Mouse (Mus musculus) lung, postnatal 14 days (tissue): ENCODE measurements around the gene Eddm3b.
A peak's percentile ranks its signal among the peaks of the same experiment; 100 is the strongest.

Experiments
- DNase-seq: peaks from one replicate; pipeline ENCODE4 v3.0.0; 2021

Gene Eddm3b

GRCm38 (mm10) chr14:51113916-51114560 lies at the start of gene Eddm3b:
Gene Eddm3b, plus strand, starts transcription at chr14:51114426.
- no peak for DNase-seq

DNA sequence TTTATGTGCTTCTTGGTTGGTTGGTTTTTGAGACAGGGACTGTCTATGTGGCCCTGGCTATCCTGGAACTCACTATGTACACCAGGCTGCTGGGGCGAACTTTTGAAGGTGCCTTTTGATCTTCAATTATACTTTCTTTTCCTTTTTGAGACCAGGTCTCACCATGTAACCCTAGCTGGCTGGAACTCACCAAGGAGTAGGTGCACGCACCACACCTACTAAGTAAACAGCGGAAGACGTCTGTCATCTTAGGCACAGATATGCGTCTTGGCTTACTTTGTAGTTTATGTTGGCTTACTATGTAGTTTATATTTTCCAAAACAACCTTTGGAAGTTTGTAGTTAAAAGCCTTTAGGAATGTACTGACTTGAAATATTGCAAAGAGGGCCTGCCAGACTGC lies 45.3 kb upstream of the Eddm3b start:
- DNase-seq = no peak

- peak; percentile 67 for DNase-seq
Observed at GRCm38 (mm10) chr14:51069617-51070016, 44.6 kb upstream of the Eddm3b start.

DNA sequence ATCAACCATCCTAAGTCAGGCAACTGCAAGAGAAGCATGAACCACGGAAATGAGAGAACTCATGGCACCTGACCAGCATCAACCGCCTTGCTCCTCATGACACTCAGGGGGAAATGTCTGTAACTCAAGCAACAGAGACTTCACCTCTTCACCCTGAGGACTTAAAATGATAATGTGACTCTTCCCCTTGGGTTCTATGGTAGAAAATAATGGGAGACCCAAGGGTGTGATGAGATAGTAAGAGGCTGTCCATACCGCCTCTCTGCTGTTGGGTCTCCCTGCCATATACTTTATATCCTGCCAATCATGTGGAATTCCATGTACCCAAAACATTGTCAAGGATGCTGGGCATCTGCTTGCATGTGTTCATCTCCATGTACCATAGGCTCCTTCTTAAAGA lies 39.9 kb upstream of the Eddm3b start, which contains the start of gene Olfr750:
TSS of gene Olfr750 (minus strand) at position 101 of the 400 bp plus-strand sequence.
- no peak for DNase-seq

GRCm38 (mm10) chr14:51079180-51079579 lies 35.0 kb upstream of the Eddm3b start:
- DNase-seq = no peak

DNA sequence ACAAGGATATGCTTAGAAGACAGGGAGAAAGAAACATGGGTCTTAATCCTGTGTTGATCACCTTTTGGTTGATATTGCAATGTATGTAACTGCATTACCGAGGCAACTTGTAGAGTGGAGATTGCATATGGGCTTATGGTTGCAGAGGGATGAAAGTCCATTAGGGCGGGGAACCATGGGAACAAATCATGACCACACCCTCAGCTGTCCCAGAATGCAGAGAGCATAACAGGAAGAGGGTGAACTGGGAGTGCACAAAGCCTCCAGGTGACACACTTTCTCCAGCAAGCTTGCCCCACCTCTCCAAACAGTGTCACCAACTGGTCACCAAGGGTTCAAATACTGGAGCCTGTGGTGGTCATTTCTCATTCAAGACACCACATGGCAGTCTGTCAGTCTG lies 33.2 kb upstream of the Eddm3b start:
- no peak for DNase-seq

GRCm38 (mm10) chr14:51082599-51083581 lies 31.3 kb upstream of the Eddm3b start:
- peak; percentile 72 for DNase-seq

- no peak for DNase-seq
Observed at GRCm38 (mm10) chr14:51083805-51084204, 30.4 kb upstream of the Eddm3b start.

DNA sequence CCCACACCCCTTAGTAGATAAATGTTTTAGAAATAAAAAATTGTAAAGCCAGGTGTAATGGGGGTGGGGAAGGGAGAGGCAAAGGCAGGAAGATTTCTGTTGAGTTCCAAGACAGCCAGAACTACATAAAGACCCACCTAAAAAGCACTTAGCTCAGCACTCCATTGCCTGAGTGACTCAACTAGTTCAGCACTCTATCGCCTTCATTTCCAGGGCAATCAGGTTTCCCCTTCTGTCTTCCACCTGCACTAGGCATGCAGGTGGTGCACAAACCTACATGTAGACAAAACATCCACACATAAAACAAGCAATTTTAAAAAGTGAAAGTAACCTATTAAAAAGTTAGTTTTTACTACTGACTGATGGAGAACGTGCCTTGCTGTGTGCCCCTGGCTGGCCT lies 29.1 kb upstream of the Eddm3b start:
- no peak for DNase-seq

GRCm38 (mm10) chr14:51085911-51086310 lies 28.3 kb upstream of the Eddm3b start:
- no peak for DNase-seq

DNA sequence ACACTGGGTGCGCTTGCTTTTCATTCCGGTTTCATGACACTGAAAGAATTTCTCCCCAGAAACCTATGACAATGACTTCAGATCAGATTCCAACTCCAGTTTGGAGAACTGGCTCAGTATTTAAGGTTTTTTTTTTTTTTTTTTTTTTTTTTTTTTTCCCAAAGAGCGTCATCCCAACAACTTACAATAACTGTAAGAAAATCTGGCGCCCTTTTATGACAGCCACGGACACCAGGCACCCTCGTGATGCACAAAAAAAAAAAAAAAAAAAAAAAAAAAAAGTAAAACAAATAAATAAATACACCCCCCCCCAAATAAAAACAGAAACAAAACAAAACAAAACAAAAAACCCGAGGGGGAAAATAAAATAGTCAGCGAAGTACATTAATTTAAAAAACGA lies 26.5 kb upstream of the Eddm3b start:
- DNase-seq = no peak

DNA sequence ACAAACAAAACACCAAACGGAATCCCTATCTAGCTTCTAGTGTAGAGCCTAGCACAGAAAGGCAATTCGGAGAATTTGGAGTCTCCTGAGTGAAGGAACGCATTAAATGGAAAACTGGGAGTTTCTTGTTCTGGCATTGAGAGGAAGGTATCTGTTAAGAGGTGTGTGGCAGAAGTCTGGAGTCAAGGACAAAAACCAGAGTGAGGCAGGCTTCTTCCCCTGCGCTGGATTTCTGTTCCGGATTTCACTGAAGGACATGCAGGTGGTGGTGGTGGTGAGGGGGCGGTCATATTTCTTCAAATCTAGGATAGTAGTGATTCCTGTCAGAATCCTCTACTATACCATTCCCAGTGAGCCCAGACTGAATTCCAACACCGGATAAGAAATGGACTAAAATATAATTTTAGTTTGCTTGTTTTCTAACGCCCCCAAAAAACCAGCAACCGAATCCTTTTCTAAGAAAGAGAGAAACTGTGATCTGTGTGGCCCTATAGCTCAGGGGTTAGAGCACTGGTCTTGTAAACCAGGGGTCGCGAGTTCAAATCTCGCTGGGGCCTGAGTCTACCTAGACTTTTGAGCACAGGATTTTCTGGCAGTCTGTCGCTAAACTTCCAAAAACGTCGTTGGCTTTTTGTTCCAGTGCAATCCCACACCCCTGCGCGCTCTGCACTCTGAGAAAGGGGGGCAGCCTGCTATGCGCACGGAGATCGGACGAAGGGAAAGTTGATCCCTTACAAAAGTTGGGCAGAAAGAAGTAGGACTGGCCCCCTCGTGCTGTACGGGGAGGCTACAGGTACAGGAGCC lies 25.9 kb upstream of the Eddm3b start:
- peak; percentile 88 for DNase-seq

- DNase-seq = peak; percentile 98
Observed at GRCm38 (mm10) chr14:51088970-51089673, 25.1 kb upstream of the Eddm3b start.

- DNase-seq = no peak
Observed at GRCm38 (mm10) chr14:51089674-51090076, 24.6 kb upstream of the Eddm3b start.

GRCm38 (mm10) chr14:51090077-51090781 lies 24.0 kb upstream of the Eddm3b start:
- peak; percentile 85 for DNase-seq

- peak; percentile 72 for DNase-seq
Observed at GRCm38 (mm10) chr14:51090921-51091900, 23.0 kb upstream of the Eddm3b start, which contains the start of the genes Rnase4 and Ang. Gene Rnase4, plus strand, starts transcription at chr14:51091077. Gene Ang, plus strand, starts transcription at chr14:51091150.

- DNase-seq = no peak
Observed at GRCm38 (mm10) chr14:51092073-51092620, 22.1 kb upstream of the Eddm3b start.

- no peak for DNase-seq
Observed at GRCm38 (mm10) chr14:51093496-51093895, 20.7 kb upstream of the Eddm3b start.

DNA sequence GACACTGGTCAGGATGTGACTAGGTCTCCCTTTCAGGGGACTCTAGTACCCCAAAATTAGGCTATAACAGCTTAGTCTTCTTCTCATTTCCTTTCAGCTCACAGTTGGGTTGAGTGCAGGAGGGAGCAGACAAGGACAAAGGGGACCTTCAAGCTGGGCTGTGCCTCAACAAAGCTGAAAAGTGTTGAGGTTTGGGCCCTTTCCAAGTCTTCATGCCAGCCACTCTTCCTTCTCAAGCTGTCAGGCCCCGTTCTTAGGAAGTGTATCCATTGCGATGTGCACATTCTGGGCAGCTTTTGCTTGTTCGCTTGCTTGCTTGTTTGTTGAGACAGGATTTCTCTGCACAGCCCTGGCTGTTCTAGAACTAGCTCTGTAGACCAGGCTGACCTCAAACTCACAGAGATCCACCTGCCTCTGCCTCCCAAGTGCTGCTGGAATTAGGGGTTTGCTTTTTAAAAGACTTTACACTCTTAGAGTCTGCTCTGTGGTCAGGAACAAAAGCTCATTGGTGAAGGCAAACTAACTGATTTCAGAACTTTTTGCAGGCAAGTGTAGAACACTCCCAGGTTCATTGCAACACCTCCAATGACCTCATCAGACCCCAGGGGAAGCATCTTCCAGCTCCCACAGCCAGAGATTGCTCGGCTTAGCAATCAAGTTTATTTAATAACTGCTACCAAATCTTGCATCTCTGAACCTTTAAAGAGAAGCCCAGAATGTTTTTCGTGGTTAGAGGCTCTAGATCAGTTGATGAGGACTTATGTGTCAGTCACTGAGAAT lies 19.9 kb upstream of the Eddm3b start:
- peak; percentile 27 for DNase-seq
